Mouse (Mus musculus): ENCODE measurements around the gene Wdr81.

GRCm38 (mm10) chr11:75448575-75448974 lies 5.9 kb downstream of the Wdr81 start:
- TF ChIP-seq USF1 (IDR thresholded peaks at IDR 0.05; ENCODE audit: low read depth) (no peak), POLR2AphosphoS2 (IDR thresholded peaks at IDR 0.05; ENCODE audit: insufficient read length, low read depth) (no peak), REST (IDR thresholded peaks at IDR 0.05; ENCODE audit: insufficient read depth, insufficient read length) (no peak), POLR2A (IDR thresholded peaks at IDR 0.05; ENCODE audit: insufficient read length, low read depth) (no peak), MAX (IDR thresholded peaks at IDR 0.05; ENCODE audit: low read depth) (no peak), MYOD1 (IDR thresholded peaks at IDR 0.05; ENCODE audit: control insufficient read depth in 1 of 3, insufficient read length in 2 of 3, low read depth in 2 of 3) (no peak)
